Mouse (Mus musculus) neural tube, embryonic 10.5 days (tissue): ENCODE data around the gene Stpg4.
A peak's percentile ranks its signal among the peaks of the same experiment; 100 is the strongest.

Experiments used
- DNase-seq: peaks from one replicate; pipeline ENCODE4 v3.0.0-alpha.2; 2017; ENCODE audit warnings: low spot score; ENCODE audit errors: extremely low spot score

Stpg4 gene

DNA sequence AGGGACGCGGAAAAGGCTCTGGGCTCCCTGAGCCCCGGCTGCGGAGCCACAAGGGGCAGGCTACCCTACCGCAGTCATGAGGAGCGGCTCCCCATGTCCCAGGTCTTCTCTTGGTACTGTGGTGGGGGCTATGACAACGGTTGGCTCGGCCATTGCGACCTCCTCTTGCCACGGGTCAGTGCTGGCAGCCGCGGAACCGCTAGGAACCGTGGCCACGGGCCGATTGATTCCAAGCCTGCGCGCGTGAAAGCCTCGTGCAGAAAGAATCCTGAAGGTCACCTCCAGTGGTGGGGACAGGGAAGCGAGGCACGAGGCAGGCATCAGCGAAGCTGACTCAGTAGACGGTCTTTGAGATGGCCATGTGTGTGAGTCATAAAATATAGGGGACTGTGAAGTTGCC lies at the start of gene Stpg4:
Stpg4 (minus strand) TSS at position 231 of the 400 bp plus-strand sequence.
- DNase-seq = no peak

DNA sequence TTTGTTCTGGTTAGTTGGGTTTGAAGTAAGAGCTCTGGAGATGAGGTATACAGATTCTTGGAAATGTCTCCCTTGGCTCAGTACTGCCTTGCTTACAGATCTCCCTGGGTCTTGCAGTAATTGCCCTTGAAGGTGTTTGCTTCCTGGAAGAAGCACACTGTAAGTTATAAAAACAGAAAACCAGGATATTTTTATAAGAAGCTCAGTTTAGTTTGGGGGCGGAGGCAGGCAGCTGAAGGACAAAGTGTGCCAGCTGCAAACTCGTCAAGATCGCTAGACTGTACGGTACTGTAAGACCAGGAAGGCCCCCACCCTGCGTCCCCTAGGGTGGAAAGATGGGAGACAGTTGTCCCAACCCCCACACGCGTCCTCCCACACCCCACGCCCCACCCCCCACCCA lies 47.8 kb upstream of the Stpg4 start:
- DNase-seq = no peak

GRCm38 (mm10) chr17:87474501-87474795 lies 46.9 kb upstream of the Stpg4 start:
- no peak for DNase-seq

DNA sequence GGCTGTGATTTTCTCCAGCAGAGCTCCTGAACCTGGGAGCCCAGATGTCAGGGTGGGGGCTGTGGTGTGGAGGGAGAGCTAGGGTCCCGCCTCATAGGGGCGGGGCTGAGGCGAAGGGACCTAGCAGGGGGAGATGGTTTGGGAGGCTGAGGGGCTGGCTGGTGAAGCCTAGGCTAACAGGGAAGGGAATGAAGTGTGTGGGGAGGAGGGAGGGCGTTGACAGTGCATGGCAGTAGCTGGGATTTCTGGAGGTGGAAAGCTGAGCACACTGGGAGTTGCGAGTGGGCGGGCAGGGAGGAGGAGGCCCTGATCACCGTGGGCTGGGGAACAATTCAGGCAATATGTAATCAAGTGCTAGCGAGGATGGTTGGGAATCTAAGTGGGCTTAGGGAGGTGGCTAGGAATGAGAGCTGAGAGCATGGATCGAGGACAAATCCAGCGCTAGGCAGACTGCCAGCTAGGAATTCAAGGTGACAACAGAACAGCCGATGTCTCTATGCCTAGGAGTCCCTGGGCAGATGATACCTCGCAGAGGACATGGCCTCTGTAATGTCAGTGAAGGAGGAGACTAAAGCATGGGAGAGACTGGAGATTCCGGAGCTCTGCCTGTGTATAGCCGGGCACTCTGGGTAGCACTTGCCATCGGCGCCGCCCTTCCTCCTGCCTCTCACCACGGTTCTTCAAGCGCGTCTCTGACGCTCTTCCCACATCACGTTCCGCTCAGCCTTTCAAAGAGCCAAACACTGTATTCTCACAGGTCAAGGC lies 46.4 kb upstream of the Stpg4 start:
- DNase-seq = peak; percentile 56

GRCm38 (mm10) chr17:87473441-87473735 lies 45.8 kb upstream of the Stpg4 start:
- no peak for DNase-seq

- DNase-seq = no peak
Measured at GRCm38 (mm10) chr17:87472879-87473278, 45.3 kb upstream of the Stpg4 start.

DNA sequence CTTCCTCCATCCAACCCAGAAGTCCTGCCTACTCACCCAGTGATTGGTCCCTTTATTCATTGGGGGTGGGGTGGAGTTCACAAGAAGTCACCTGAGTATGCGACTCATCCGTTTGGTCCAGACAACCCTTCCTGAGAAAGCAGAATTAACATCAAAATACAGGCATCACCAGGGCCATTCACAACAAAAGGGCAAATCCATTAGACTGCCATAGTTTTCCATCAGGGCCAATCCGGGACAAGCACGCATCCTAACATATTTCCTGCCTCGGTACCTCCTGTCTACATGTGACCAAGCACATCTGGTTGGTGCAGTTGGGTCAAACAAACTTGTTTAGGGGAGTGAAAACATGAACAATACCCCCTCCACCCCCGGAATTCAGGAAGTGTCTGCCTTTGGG lies 44.1 kb upstream of the Stpg4 start:
- no peak for DNase-seq

GRCm38 (mm10) chr17:87470797-87471196 lies 43.3 kb upstream of the Stpg4 start:
- DNase-seq = no peak

DNA sequence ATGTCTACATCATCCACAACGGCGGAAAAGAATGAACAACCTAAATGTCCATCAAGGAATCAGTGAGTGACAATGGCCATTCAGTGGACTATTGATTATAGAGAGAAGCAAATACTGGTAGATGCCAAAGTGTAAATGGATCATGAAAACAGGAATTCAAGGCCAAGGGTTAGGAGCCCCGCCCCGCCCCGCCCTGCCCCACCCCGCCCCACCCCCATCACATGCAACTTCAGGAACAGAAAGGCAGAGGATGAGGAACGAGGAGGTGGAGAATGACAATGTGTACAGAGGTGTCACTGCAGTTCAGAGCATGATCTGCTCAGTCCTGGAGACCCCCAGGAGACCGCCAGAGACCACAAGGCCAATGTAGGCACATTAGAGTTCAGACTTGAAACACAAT lies 42.7 kb upstream of the Stpg4 start:
- no peak for DNase-seq

GRCm38 (mm10) chr17:87469428-87469827 lies 41.9 kb upstream of the Stpg4 start:
- DNase-seq = no peak

DNA sequence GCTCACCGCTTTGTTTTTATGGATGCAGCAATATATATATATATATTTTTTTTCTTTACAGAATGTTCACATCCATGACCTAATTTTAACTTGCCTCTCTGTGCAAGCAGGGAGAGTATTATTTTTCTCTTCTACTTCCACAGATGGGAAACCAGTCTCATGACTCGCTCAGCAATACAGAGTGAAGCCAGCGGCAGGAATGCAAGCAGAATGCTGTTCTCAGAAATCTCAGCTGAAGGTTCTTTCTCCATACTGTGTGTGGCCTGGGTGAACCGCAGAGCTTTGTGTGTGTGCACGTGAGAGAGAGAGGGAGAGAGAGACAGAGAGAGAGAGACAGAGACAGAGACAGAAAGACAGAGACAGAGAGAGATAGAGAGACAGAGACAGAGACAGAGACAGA lies 41.1 kb upstream of the Stpg4 start:
- DNase-seq = no peak

GRCm38 (mm10) chr17:87461499-87461896 lies 34.0 kb upstream of the Stpg4 start:
- no peak for DNase-seq

- DNase-seq = no peak
Measured at GRCm38 (mm10) chr17:87460669-87461498, 33.3 kb upstream of the Stpg4 start.

- DNase-seq = no peak
Measured at GRCm38 (mm10) chr17:87459750-87460668, 32.5 kb upstream of the Stpg4 start.

GRCm38 (mm10) chr17:87458911-87459749 lies 31.6 kb upstream of the Stpg4 start:
- peak; percentile 50 for DNase-seq

DNA sequence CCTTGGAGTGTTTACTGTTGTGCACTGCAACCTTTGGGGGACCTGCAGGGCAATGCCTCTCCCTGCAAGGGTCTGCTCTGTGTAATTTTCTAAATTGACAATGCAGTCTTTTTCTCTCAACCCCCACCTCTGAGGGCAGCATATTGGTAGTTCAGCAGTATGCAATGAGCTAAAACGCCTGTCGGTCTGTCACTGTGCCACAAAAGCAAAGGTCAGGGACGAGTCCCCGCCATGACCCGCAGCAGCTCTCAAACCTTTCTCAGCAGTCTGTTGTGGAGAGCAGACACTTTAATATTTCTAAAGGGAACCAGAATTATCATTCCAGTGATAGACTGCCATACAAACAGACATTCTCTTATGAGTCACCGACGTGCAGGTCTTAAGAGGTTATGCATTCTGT lies 30.4 kb upstream of the Stpg4 start:
- DNase-seq = no peak

DNA sequence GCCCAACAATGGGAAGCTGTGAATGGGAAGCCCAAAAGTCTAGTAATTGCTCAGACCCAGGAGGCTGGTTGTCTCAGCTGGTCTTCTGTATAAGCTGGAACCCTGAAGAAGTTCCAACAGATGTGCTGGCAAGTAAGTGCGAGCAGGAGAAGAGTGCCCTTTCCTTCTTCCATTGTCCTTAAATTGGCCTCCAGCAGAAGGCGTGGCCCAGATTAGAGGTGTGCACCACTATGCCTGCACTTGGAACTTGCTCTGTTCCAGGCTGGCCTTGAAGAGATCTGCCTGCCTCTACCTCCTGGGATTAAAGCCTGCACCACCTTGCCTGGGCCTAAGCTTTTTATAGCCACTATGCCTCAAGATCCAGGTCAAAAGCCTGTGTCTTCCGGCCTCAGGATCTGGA lies 26.6 kb upstream of the Stpg4 start:
- no peak for DNase-seq

- DNase-seq = no peak
Measured at GRCm38 (mm10) chr17:87453336-87453735, 25.8 kb upstream of the Stpg4 start.

- DNase-seq = no peak
Measured at GRCm38 (mm10) chr17:87448881-87449280, 21.3 kb upstream of the Stpg4 start.

DNA sequence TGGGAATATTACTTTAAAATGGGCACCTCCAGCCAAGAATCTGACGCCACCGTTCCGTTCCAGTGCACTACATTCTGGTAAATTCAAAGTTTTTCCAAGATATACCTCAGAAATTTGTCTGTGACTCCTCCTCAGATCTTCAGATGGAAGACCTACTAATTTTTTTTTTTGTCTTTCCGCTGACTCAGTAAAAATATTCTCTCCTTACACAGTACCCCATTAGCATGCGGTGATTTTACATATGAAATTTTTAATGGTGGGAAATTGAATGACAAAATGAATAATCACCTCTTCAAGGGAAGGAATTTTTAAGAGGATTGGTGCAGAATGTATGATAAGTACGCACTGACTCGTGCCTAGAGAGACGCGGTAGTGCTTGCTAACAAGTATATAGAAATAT lies 20.8 kb upstream of the Stpg4 start:
- no peak for DNase-seq

DNA sequence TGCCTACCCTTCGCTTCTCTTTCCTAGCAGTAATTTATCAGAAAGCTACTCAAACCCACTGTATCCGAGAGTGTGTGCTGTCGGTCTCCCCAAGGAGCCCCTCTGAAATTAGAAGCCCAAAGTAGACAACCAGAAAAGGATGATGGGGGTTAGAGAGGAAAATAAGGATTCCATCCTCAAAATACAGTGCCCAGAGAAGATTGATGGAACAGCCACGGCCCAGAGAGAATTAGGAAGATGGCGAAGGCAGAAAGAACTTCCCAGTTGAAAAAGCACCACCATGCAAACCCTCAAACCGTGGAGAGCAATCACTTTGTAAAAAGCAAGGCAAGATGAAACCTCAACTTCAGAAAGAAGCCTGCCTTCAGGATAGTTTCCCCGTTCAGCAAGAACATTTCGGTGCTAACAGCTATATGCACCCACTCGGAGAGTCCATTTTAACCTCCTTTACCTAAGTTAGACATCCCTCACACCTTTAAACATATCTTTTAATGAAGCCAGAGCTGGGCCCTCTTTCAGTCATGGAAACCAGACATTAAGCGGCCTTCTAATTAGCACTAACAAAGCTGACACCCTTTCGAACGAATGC lies 20.2 kb upstream of the Stpg4 start:
- no peak for DNase-seq
